In the genomic region with DNA sequence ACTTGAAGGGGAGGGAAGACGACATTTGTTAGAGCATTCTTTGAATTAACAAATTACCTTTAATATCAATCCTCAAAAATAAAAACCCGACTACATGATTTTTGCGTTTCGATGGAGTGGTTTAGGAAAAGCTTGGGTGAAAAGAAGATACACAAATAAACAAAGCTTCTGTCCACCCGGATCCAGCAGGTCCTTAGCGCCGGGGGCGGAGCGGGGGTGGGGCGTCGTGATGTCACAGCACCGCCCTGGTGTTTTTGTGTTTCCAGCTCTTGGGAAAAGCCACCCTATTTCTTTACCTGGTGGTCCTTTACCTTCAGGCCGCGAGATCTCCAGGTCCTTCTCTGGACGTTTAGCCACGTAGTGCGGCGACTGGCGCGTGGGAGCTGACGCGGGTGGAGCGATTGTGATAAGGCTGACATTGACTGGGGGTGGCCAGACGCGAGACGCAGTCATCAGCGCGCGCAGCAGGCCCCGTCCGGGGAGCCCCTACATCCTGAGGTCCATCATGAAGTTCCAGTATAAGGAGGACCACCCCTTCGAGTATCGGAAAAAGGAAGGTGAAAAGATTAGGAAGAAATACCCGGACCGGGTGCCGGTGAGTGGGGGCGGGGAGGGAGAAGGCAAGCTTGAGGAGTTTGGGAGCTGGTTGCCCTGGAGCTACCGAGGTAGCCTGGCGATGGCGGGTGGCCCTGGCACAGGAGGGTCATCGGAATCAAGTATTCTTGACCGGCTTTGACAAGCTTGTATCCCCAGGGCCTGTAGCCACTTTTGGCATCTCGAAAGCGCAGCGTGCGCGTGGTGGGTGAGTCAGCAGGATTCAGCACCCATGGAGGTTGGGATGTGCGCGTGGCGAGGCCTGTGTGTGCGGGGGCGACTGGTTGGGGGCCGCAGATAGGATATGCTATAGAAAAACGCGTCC, we compare ENCODE assay signal across 8 mouse cellular contexts. TPM values are rescaled to one million over a fixed set of nuclear protein-coding genes. Genes with fewer than 3 reads are reported as not detected.
DNase-seq lines count a peak whose midpoint lies in the region; ATAC-seq and TF ChIP-seq lines count a peak whose summit lies in the region.

A gene (plus strand): TSS at position 219 of the 919 bp plus-strand sequence.

- under 1% methylated on average over 55 of the region's 55 CpGs for WGBS in hindbrain, embryonic 16.5 days

- ATAC-seq in activated CD4-positive, CD25-positive, alpha-beta regulatory T cell, adult 4 months, result peak; percentile 78
- ATAC-seq in common myeloid progenitor, adult 5-6 weeks (replicated peaks; ENCODE audit: low read depth, poor library complexity, severe bottlenecking), result peak; percentile 62
- ATAC-seq in hindbrain, embryonic 16.5 days, result peak; percentile 85

- peaks cover 20% of the 10 kb centered on the region for H3K4me1 ChIP-seq in hindbrain, embryonic 16.5 days (ENCODE audit: control insufficient read depth, insufficient read depth, low read depth, low read length)

- H3K9me3 ChIP-seq in hindbrain, embryonic 16.5 days (ENCODE audit: control insufficient read depth, low read length), result no peaks in the 10 kb centered on the region

- peak within 1 kb of the TSS; percentile 76 for H3K9ac ChIP-seq in hindbrain, embryonic 16.5 days (ENCODE audit: low read depth, low read length)

- intact Hi-C loops in gastrocnemius, adult 2 months (cut with DNase I), result loop anchor here (5.0 to 10.0 kb wide), 2 partner anchors 688 to 771 kb away; no protein-coding TSS in a partner anchor

- no peaks in the 10 kb centered on the region for H3K27me3 ChIP-seq in hindbrain, embryonic 16.5 days (replicated peaks; ENCODE audit: control insufficient read depth, insufficient read depth, low read length)

- peak within 1 kb of the TSS; percentile 99 for H3K27ac ChIP-seq in gastrocnemius, adult 2 months
- peak within 1 kb of the TSS; percentile 86 for H3K27ac ChIP-seq in hindbrain, embryonic 16.5 days (ENCODE audit: low read depth, low read length)

- H3K4me2 ChIP-seq in hindbrain, embryonic 16.5 days (ENCODE audit: low read length), result peak within 1 kb of the TSS; percentile 64

- peak; percentile 90 for DNase-seq in gastrocnemius, adult 2 months
- peak; percentile 75 for DNase-seq in left cerebral cortex, adult 11 months (ENCODE audit: low spot score)
- peak; percentile 91 for DNase-seq in lung, postnatal 36 days
- peak; percentile 23 for DNase-seq in retina, postnatal 7 days (ENCODE audit: low read depth, low spot score)
- peak; percentile 60 for DNase-seq in urinary bladder, adult 2 months (ENCODE audit: low spot score)

- no peak for TF ChIP-seq CTCF in gastrocnemius, adult 2 months (IDR thresholded peaks at IDR 0.05)

- peaks cover 3% of the 10 kb centered on the region; the same call in 1 of the 2 replicates for H3K36me3 ChIP-seq in hindbrain, embryonic 16.5 days (ENCODE audit: control insufficient read depth, insufficient read depth, low read length)

- H3K4me3 ChIP-seq in gastrocnemius, adult 2 months, result peak within 1 kb of the TSS; percentile 84
- peak within 1 kb of the TSS; percentile 67 for H3K4me3 ChIP-seq in hindbrain, embryonic 16.5 days (ENCODE audit: low read length)

RNA-seq across cellular contexts. Expression of the gene that starts here (rescaled TPM):
- polyA plus RNA-seq in activated CD4-positive, CD25-positive, alpha-beta regulatory T cell, adult 4 months (2017; shearing (Covaris generic)), result 1 to 10 TPM; 4.5 to 8.8 TPM
- 90.8 and 91.1 TPM in 2 replicates for total RNA-seq in common myeloid progenitor, adult 5-6 weeks (2017)
- 10 to 100 TPM; 64.0 to 81.6 TPM for total RNA-seq in gastrocnemius, adult 2 months (2021)
- polyA plus RNA-seq in hindbrain, embryonic 16.5 days (2015; fragmentation: Nextera tagmentation; extraction: Ambion mirVana), result 237 and 271 TPM in 2 replicates
- 105 and 120 TPM in 2 replicates for polyA plus RNA-seq in urinary bladder, adult 2 months (2012; rRNA removed)

Comparison
In these comparisons a context has a peak if more than half of its experiments do, and no peak if none do; other contexts are left out.
1. Peak in every context shown above with its lines: DNase-seq, ATAC-seq, H3K4me3 ChIP-seq and H3K27ac ChIP-seq.
2. RNA of the gene that starts here (polyA plus RNA-seq): 237 to 271 TPM in hindbrain, embryonic 16.5 days and 105 to 120 TPM in urinary bladder, adult 2 months; 4.5 to 8.8 TPM in activated CD4-positive, CD25-positive, alpha-beta regulatory T cell, adult 4 months; every median in the first group is over 10 times any median in the second.
3. DNase-seq: peak in every context shown above with its lines; median percentile 91 in lung, postnatal 36 days; 90 in gastrocnemius, adult 2 months; 75 in left cerebral cortex, adult 11 months; 60 in urinary bladder, adult 2 months; 23 in retina, postnatal 7 days.